Mouse (Mus musculus) left cerebral cortex, postnatal 25 days (tissue): ENCODE measurements around the gene Pxn. TPM values are rescaled to one million over a fixed set of nuclear protein-coding genes. Genes with fewer than 3 reads are reported as not detected.
A peak's percentile ranks its signal among the peaks of the same experiment; 100 is the strongest.

ENCODE experiments used
- DNase-seq, 2 experiments: peaks; one replicate each; pipeline ENCODE4 v3.0.0; 2022; ENCODE audit warnings: low spot score in 2 of 2, mixed read lengths in 1 of 2
- intact Hi-C: fragments of 180-260 bp; cut with DNase I; formaldehyde crosslinking; loops from one replicate; pipeline ENCODE4 v1.15.1; 2025
- total RNA-seq, 2 experiments: library from RNA; stranded (reverse); gene quantifications; 2 replicates each; pipeline ENCODE4 v1.2.3; 2021

The Pxn gene
- 10 to 100 TPM; 19.9 to 21.0 TPM for total RNA-seq

- intact Hi-C loops, result loop anchor here (1.0 kb wide), 2 partner anchors 32 to 53 kb away; partner anchors contain the start of gene Rplp0
- peak; percentile 87 for DNase-seq
Measured at GRCm38 (mm10) chr5:115506454-115507201, at the start of gene Pxn. Gene Pxn (plus strand): TSS chr5:115506676.

- DNase-seq, result no peak
- intact Hi-C loops, result no loop called here
Measured at GRCm38 (mm10) chr5:115458918-115459317, 47.6 kb upstream of the Pxn start.

GRCm38 (mm10) chr5:115464408-115465115, 41.9 kb upstream of the Pxn start:
- no peak for DNase-seq
- intact Hi-C loops, result no loop called here

- intact Hi-C loops, result no loop called here
- no peak for DNase-seq
Measured at GRCm38 (mm10) chr5:115465642-115466420, 40.6 kb upstream of the Pxn start, which contains the start of gene Pla2g1b. Gene Pla2g1b (plus strand): TSS chr5:115466262.

GRCm38 (mm10) chr5:115469791-115470190, 36.7 kb upstream of the Pxn start:
- no peak for DNase-seq
- intact Hi-C loops, result no loop called here

GRCm38 (mm10) chr5:115470766-115471531, 35.5 kb upstream of the Pxn start:
- peak in 1 of 2 experiments; percentile 41 for DNase-seq
- intact Hi-C loops, result no loop called here

- no peak for DNase-seq
- intact Hi-C loops, result no loop called here
Measured at GRCm38 (mm10) chr5:115473191-115473590, 33.3 kb upstream of the Pxn start.

GRCm38 (mm10) chr5:115474174-115474828, 32.2 kb upstream of the Pxn start:
- intact Hi-C loops, result no loop called here
- DNase-seq, result no peak

- peak in 1 of 2 experiments; percentile 51 for DNase-seq
- intact Hi-C loops, result no loop called here
Measured at GRCm38 (mm10) chr5:115475337-115476106, 31.0 kb upstream of the Pxn start.

- no peak for DNase-seq
- intact Hi-C loops, result no loop called here
Measured at GRCm38 (mm10) chr5:115476107-115476727, 30.3 kb upstream of the Pxn start.

GRCm38 (mm10) chr5:115479561-115479960, 26.9 kb upstream of the Pxn start:
- intact Hi-C loops, result no loop called here
- no peak for DNase-seq

- DNase-seq, result no peak
- intact Hi-C loops, result no loop called here
Measured at GRCm38 (mm10) chr5:115480101-115480500, 26.4 kb upstream of the Pxn start.

GRCm38 (mm10) chr5:115482390-115483265, 23.8 kb upstream of the Pxn start:
- no peak for DNase-seq
- intact Hi-C loops, result no loop called here

GRCm38 (mm10) chr5:115483385-115483784, 23.1 kb upstream of the Pxn start:
- intact Hi-C loops, result no loop called here

GRCm38 (mm10) chr5:115483947-115484920, 22.2 kb upstream of the Pxn start, which contains the start of gene Sirt4:
Gene Sirt4 (minus strand): TSS chr5:115484725.
- peak; percentile 89 to 96 for DNase-seq
- intact Hi-C loops, result no loop called here

More at GRCm38 (mm10) chr5:115483385-115483784, 23.1 kb upstream of the Pxn start:
- no peak for DNase-seq

GRCm38 (mm10) chr5:115484996-115485395, 21.5 kb upstream of the Pxn start:
- DNase-seq, result no peak
- intact Hi-C loops, result no loop called here
